Mouse (Mus musculus): Measurements from ENCODE around the gene Tubgcp6. TPM values are rescaled to one million over a fixed set of nuclear protein-coding genes. Genes with fewer than 3 reads are reported as not detected.

Tubgcp6 gene
- 33.7 TPM for total RNA-seq (2023)

GRCm38 (mm10) chr15:89122649-89123366 is at the start of gene Tubgcp6:
TSS of gene Tubgcp6 (minus strand) at chr15:89123112.

DNA sequence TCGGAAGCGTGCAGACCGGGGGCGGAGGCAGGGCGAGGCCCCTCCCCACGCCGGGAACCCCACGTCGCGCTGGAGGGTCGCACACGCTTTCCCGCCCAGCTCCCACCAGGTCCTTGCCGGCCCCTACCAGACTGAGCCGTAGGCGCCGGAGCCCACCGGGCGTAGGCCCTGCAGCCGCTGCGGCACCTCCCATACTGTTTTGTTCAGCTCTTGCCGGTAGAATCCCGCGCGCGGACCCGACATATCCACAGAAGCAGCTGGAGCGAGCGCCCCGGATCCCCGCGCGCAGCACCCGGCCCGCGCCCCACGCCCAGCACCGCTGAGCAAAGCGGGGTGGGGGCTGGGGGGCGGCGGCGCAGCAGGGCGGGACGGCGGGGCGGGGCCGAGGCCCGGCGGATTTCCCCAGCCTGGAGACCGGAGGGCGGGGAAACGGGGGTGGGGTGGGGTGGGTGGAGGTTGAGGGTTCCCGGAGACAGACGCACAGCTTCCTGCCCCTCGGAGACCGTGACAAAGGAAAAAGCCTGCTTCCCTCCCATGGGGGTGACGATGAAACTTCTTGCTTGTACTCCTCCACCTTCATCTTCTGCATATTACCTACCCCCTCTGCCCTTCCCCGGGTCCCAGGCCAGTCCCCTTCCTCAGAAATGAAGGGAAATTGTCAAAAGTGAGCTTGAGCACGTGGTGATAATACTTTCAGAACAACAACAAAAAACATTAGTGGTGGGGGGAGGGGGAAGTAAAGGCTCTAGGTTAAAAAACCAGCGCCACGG is 26.5 kb upstream of the Tubgcp6 start, which contains the start of gene Mapk11:
Gene Mapk11 (minus strand): TSS at position 358 of the 770 bp plus-strand sequence.

DNA sequence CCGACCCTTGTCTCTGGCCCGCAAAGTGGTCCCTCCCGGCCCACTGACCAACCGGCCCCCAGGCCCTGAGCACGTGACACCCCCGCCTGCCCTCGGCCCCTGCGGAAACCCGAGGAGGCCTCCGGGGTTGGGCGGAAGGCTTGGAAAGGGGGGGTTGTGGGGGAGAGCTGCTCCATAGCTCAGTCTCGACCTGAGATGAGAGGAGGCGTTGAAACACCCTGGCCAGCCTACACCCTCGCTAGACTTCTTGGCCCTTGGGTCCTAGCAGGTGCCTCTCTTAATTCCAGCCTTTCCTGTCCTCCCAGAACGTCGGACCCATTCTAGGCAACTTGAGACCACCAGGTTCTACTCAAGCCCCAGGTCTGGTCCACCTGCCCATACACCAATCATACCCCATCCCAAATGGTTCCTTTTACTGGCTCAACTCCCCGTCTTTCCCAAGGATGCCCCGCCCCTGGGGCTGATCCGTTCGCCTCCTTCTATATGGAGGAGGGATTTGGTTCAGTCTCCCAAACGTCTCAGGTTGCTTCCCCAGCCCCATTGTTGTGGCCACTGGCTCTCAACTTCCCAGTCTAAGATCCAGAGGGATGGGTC is 17.8 kb upstream of the Tubgcp6 start, which contains the start of gene Mapk12:
Gene Mapk12 (minus strand): TSS at position 45 of the 594 bp plus-strand sequence.

DNA sequence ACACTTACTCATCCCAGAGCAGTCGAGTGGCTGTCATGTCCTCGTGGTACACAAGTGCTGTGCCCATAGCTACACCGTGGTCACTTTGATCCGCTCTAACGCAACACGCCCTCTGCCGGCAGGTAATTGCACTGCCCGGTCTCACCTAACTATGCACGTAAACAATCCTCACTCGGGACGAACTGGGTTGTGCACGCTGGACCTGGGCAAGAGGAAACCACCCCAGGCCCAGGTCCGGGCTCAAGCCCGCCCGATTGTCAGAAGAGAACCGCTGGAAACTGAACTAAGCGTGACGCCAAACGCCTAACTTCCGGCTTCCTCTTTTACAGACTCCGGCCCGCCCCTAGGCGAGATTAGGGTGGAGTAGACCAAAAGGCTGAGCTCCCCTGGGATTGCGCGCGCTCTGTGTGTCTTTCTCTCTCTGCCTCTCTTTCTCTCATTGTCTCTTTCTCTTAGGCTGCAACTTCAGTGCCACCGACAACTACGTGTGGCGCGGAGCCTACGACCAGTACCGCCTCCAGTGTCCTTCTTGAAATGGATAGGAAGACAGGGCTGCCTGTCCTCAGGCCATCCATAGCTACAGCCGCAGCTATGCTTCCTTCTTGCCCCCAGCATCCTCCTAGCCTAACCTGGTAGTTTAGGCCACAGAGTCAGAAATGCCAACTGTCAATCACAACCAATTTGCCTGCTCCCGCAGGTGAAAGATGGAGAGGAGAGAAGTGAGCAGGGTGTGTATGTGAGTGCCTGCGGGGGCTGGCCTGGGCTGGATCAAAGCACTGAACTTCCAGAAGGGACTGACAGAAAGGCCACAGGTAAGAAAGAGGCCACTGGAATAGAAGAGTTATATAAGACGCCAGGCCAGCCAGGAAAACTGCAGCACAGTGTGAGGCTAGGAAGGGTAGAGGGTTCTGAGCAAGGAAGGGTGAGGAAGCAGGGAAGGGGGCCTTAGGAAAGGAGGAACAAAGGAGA is 5.8 kb upstream of the Tubgcp6 start, which contains the start of gene Hdac10:
Gene Hdac10 (minus strand): TSS at position 319 of the 969 bp plus-strand sequence.

DNA sequence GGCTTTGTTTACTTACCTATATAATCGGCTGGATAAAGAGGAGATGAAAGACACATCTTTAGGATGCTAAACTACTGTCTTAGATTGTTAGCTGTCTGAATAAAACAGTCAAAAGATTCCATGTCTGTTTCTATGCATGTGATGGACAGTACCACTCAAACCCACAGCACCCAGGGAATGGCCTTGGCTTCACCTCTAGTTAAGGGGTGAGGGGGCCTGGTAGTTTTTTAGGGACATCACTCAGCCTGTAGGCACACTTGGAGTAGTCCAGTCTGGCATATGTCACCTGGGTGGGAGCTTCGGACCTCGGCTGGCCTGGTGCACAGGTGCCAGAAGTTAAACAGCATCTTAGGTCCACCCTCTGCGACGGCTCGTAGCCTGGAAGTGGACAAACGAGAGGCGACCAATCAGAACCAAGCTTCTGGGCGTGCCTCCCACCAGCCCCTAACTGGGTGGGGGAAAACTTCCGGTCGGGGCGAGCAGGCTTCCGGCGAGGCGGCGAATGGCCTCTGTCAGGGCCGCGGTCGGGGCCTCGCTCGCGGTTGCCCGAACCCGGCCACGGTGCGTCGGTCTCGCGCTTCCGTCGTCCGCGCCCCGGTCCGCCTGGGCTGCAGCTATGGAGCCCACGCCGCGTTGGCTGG is 34.2 kb downstream of the Tubgcp6 start, which contains the start of gene Selenoo:
Gene Selenoo (plus strand): TSS at position 478 of the 641 bp plus-strand sequence.

GRCm38 (mm10) chr15:89074613-89075477 is 48.1 kb downstream of the Tubgcp6 start, which contains the start of gene Trabd:
TSS of gene Trabd (plus strand) at chr15:89075124.

DNA sequence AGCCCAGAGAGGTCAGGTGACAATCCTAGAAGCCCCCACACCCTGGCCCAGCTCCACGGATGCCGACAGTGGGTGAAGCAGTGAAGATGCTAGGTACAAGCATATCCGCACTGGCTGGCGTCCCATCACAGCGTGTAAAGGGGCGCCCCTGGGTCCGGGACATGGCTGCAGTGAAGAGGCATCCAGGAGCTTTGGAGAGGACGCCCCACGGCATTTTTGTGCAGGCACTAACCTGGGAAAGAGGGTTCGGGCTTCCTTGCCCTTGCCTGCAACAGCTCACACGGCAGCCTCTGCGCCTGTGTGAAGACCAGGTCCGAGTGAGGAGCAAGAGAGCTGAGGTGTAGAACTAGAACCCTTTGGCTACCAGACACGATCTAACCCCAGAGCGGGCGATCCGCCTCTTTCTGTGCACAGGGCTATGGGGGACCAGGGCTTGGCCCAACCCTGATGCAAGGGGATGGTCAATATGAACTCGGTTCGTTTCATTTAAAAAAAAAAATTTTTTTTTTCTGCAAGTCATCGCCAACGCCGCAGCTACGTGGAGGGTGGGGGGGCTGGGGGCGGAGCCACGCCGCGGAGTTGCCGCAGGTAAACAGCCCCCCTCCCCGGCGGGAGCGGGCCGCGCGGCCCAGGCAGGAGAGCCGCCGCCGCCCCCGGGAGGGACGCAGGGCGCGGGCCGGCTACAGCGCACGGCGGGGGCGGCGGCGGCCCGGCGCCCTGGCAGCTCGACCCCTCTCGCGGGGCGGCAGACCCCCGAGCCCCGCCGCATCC is 63.6 kb downstream of the Tubgcp6 start, which contains the start of gene Panx2:
Gene Panx2 (plus strand): TSS at position 574 of the 771 bp plus-strand sequence.

Other genes starting within 250 kb of the Tubgcp6 start
- gene Ttll8, start 168.7 kb downstream of the Tubgcp6 start, total RNA-seq (2023): not detected
- not detected for gene Mlc1, start 144.1 kb downstream of the Tubgcp6 start, total RNA-seq (2023)
- gene Mov10l1, start 140.2 kb downstream of the Tubgcp6 start, total RNA-seq (2023): not detected
- not detected for gene Panx2, start 63.4 kb downstream of the Tubgcp6 start, total RNA-seq (2023)
- gene Trabd, start 48.0 kb downstream of the Tubgcp6 start, total RNA-seq (2023): 39.5 TPM
- 22.8 TPM for gene Selenoo, start 34.0 kb downstream of the Tubgcp6 start, total RNA-seq (2023)
- gene Hdac10, start 5.6 kb upstream of the Tubgcp6 start, total RNA-seq (2023): 13.4 TPM
- gene Mapk12, start 17.6 kb upstream of the Tubgcp6 start, total RNA-seq (2023): 0.37 TPM
- 7.1 TPM for gene Mapk11, start 26.5 kb upstream of the Tubgcp6 start, total RNA-seq (2023)
- 1.8 TPM for gene Plxnb2, start 57.7 kb upstream of the Tubgcp6 start, total RNA-seq (2023)
- gene Dennd6b, start 73.4 kb upstream of the Tubgcp6 start, total RNA-seq (2023): 24.3 TPM
- 38.3 TPM for gene Ppp6r2, start 88.4 kb upstream of the Tubgcp6 start, total RNA-seq (2023)
- 424 TPM for gene Sbf1, start 192.2 kb upstream of the Tubgcp6 start, total RNA-seq (2023)
- gene Adm2, start 199.6 kb upstream of the Tubgcp6 start, total RNA-seq (2023): not detected
- not detected for gene Miox, start 211.3 kb upstream of the Tubgcp6 start, total RNA-seq (2023)
- 33.6 TPM for gene Lmf2, start 232.5 kb upstream of the Tubgcp6 start, total RNA-seq (2023)
- 117 TPM for gene Ncaph2, start 232.6 kb upstream of the Tubgcp6 start, total RNA-seq (2023)